Mouse (Mus musculus): ENCODE results near the gene Myd88. TPM values are rescaled to one million over a fixed set of nuclear protein-coding genes. Genes with fewer than 3 reads are reported as not detected.

Myd88 gene
- polyA plus RNA-seq, 1 experiment = 22.4 TPM

GRCm38 (mm10) chr9:119350947-119351705 lies 9.9 kb upstream of the Myd88 start:
- no peak for TF ChIP-seq GATA1 (IDR thresholded peaks at IDR 0.05; ENCODE audit: low read length)

DNA sequence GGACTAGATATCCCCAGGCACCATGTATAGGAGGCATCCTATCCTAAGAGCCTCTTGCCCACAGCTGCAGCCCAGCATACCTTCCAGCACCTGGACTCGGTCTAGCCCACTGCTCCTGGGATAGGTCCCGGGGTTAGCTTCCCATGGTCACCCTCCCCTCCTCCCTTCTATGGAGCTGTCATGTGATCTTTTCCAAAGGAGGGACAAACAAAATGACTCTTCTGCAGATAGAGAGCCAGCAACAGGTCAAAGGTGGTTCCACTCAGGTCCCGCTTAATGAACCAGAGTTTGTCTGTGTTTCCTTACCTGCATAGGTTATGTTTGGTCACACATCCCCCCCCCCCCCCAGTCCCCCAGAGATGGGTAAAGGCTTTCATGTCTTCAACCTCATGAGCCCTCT lies 9.3 kb upstream of the Myd88 start:
- no peak for TF ChIP-seq GATA1 (IDR thresholded peaks at IDR 0.05; ENCODE audit: low read length)

- no peak for TF ChIP-seq GATA1 (IDR thresholded peaks at IDR 0.05; ENCODE audit: low read length)
Observed at GRCm38 (mm10) chr9:119346376-119346775, 5.2 kb upstream of the Myd88 start.

GRCm38 (mm10) chr9:119342728-119343127 lies 1.5 kb upstream of the Myd88 start:
- TF ChIP-seq GATA1 (IDR thresholded peaks at IDR 0.05; ENCODE audit: low read length) = no peak

DNA sequence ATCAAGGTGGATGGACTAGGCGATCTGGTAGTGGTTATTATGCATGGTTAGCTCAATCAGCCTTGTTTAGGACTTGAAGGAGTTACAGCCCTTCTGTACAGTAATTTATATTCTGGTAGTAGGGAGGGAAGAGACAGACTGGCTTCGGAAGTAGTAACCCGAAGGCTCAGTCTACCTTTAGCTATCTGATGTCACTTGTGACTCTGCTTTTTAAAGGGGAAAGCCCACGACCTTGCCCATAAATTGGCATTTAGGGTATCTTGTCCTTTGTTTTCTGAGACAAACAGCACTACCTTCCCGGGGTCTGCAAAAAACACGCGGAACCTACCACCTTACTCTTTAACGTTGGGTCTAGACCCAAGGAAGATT lies 1.0 kb downstream of the Myd88 start:
- TF ChIP-seq GATA1 (IDR thresholded peaks at IDR 0.05; ENCODE audit: low read length) = no peak

GRCm38 (mm10) chr9:119339558-119340211 lies 1.5 kb downstream of the Myd88 start, which contains the start of gene Acaa1a:
Acaa1a (plus strand) TSS chr9:119339676.
- TF ChIP-seq GATA1 (IDR thresholded peaks at IDR 0.05; ENCODE audit: low read length) = no peak

DNA sequence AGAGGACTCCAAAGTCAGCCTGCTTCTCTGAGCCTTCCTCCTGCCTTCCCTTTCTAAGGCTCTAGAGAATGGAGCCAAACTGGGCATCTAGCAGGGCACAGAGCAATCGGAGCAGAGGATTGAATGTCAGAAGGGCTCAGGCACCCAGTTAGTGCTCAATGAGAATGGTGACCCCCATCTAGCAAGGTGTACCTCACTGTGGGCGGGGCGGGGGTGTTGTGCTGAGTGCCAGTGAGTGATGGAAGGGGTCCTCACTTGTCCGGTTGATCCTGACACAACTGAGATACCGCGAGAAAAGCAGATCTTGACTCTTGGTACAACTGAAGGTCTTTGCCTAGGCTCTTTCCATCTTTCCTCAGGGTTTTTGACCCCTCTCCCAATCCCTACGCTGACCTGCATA lies 2.1 kb downstream of the Myd88 start:
- TF ChIP-seq GATA1 (IDR thresholded peaks at IDR 0.05; ENCODE audit: low read length) = no peak

GRCm38 (mm10) chr9:119338350-119338749 lies 2.9 kb downstream of the Myd88 start:
- no peak for TF ChIP-seq GATA1 (IDR thresholded peaks at IDR 0.05; ENCODE audit: low read length)

GRCm38 (mm10) chr9:119337842-119338241 lies 3.4 kb downstream of the Myd88 start:
- no peak for TF ChIP-seq GATA1 (IDR thresholded peaks at IDR 0.05; ENCODE audit: low read length)

GRCm38 (mm10) chr9:119335571-119335970 lies 5.6 kb downstream of the Myd88 start:
- TF ChIP-seq GATA1 (IDR thresholded peaks at IDR 0.05; ENCODE audit: low read length) = no peak

DNA sequence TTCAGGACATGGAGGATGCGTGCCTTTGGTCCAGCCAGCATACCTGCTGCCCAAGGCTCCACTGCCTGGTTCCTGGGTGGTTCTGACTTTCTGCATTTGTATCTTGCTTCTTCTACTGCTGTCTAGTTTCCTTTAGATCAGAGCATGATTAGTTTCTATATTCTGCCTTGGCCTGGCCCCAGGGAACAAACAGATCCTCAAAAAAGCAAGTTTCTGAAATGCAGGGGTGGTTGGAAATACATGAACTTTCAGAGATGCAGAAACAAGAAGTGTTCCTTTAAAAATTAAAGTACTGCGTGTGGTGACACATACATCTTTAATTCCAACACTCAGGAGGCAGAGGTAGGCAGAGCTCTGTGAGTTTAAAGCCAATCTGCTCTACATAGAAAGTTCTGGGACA lies 6.4 kb downstream of the Myd88 start:
- no peak for TF ChIP-seq GATA1 (IDR thresholded peaks at IDR 0.05; ENCODE audit: low read length)

DNA sequence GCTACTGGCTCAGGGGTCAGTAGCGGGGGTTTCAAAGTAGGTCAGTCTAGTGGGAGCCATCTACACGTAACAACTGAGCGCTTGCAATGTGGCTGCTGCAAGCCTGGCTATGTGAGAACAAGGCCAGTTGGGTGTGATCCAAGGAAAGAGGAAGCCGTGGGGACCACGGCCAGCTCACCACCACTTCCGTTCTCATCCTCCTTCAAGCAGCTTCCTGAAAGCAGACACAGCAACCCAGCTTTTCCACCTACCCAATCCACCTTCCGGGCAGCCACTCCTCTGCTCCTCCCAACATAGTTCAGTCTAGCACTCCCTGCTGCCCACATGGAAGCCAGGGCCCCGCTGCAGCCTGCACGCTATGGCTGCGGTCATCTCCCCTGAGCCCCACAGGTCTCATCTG lies 6.9 kb downstream of the Myd88 start:
- TF ChIP-seq GATA1 (IDR thresholded peaks at IDR 0.05; ENCODE audit: low read length) = no peak

- no peak for TF ChIP-seq GATA1 (IDR thresholded peaks at IDR 0.05; ENCODE audit: low read length)
Observed at GRCm38 (mm10) chr9:119330186-119330963, 10.8 kb downstream of the Myd88 start.

DNA sequence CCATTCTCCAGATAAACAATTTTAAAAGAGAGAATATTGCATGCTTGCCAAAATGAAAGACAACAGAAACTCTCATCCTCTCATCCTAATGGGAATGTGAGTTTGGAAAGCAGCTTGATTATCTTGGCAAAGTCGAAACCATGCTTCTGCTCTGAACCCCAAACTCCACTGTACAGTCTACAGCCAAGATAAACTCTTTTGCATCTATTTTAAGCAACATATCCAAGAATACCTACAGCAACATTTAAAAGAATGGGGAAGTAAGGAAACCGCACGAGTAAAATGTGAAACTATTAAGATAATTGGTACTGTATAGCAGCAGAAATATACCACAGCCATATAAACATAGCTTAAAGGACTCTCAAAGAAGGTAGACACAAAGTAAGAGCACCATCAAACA lies 12.7 kb downstream of the Myd88 start:
- peak; percentile 19 for TF ChIP-seq GATA1 (IDR thresholded peaks at IDR 0.05; ENCODE audit: low read length)

DNA sequence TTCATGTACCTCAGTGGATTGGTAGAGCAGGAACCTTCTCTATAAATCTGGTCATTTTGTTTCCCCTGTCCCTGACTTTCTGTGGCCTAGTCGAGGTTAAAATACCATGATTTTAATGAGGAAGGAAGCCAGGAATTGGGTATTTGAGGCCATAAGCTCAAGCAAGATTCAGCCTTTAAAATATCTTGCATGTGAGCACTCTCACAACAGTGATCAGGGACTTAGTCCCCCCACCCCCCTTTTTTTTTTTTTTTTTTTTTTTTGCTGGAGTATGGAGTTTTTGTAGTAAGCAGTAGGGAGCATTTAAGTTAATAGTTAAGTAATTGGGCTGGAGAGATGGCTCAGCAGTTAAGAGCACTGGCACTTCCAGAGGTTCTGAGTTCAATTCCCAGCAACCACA lies 17.1 kb downstream of the Myd88 start:
- TF ChIP-seq GATA1 (IDR thresholded peaks at IDR 0.05; ENCODE audit: low read length) = no peak

GRCm38 (mm10) chr9:119323260-119323645 lies 18.0 kb downstream of the Myd88 start:
- no peak for TF ChIP-seq GATA1 (IDR thresholded peaks at IDR 0.05; ENCODE audit: low read length)

Data from G1E-ER4 (cell line).